Mouse (Mus musculus): ENCODE measurements around the gene B830017H08Rik.

The B830017H08Rik gene

GRCm38 (mm10) chr16:17832821-17833220, at the start of gene B830017H08Rik:
Gene B830017H08Rik (plus strand): TSS chr16:17833121.
- no peak for DNase-seq (ENCODE audit: low read depth, low spot score)

- no peak for DNase-seq (ENCODE audit: low read depth, low spot score)
Observed at GRCm38 (mm10) chr16:17785337-17785736, 47.6 kb upstream of the B830017H08Rik start.

- DNase-seq (ENCODE audit: low read depth, low spot score), result no peak
Observed at GRCm38 (mm10) chr16:17792728-17793127, 40.2 kb upstream of the B830017H08Rik start.

- no peak for DNase-seq (ENCODE audit: low read depth, low spot score)
Observed at GRCm38 (mm10) chr16:17794047-17794446, 38.9 kb upstream of the B830017H08Rik start.

- no peak for DNase-seq (ENCODE audit: low read depth, low spot score)
Observed at GRCm38 (mm10) chr16:17795643-17796042, 37.3 kb upstream of the B830017H08Rik start.

- no peak for DNase-seq (ENCODE audit: low read depth, low spot score)
Observed at GRCm38 (mm10) chr16:17796519-17796918, 36.4 kb upstream of the B830017H08Rik start.

GRCm38 (mm10) chr16:17796971-17797811, 35.7 kb upstream of the B830017H08Rik start, which contains the start of gene Scarf2:
Gene Scarf2 (plus strand): TSS chr16:17797282.
- peak; percentile 46 for DNase-seq (ENCODE audit: low read depth, low spot score)

- DNase-seq (ENCODE audit: low read depth, low spot score), result peak; percentile 57
Observed at GRCm38 (mm10) chr16:17797812-17798311, 35.1 kb upstream of the B830017H08Rik start.

GRCm38 (mm10) chr16:17798321-17799180, 34.4 kb upstream of the B830017H08Rik start:
- peak; percentile 20 for DNase-seq (ENCODE audit: low read depth, low spot score)

- no peak for DNase-seq (ENCODE audit: low read depth, low spot score)
Observed at GRCm38 (mm10) chr16:17799584-17799983, 33.3 kb upstream of the B830017H08Rik start.

- DNase-seq (ENCODE audit: low read depth, low spot score), result peak; percentile 21
Observed at GRCm38 (mm10) chr16:17801777-17802455, 31.0 kb upstream of the B830017H08Rik start.

- no peak for DNase-seq (ENCODE audit: low read depth, low spot score)
Observed at GRCm38 (mm10) chr16:17802456-17802838, 30.5 kb upstream of the B830017H08Rik start.

- peak; percentile 60 for DNase-seq (ENCODE audit: low read depth, low spot score)
Observed at GRCm38 (mm10) chr16:17802839-17803674, 29.9 kb upstream of the B830017H08Rik start.

GRCm38 (mm10) chr16:17803675-17804448, 29.1 kb upstream of the B830017H08Rik start:
- DNase-seq (ENCODE audit: low read depth, low spot score), result peak; percentile 34

- DNase-seq (ENCODE audit: low read depth, low spot score), result peak; percentile 86
Observed at GRCm38 (mm10) chr16:17804449-17804912, 28.4 kb upstream of the B830017H08Rik start.

GRCm38 (mm10) chr16:17804982-17805381, 27.9 kb upstream of the B830017H08Rik start:
- DNase-seq (ENCODE audit: low read depth, low spot score), result no peak

GRCm38 (mm10) chr16:17806581-17807191, 26.2 kb upstream of the B830017H08Rik start:
- DNase-seq (ENCODE audit: low read depth, low spot score), result no peak

- peak; percentile 96 for DNase-seq (ENCODE audit: low read depth, low spot score)
Observed at GRCm38 (mm10) chr16:17807192-17808009, 25.5 kb upstream of the B830017H08Rik start.

Measured in ZHBTc4 (cell line).